Mouse (Mus musculus) megakaryocyte, embryonic 14.5 days (primary cell): ENCODE data around the gene Slc31a1.

Experiments used
- FLI1 ChIP-seq: IDR thresholded peaks from 2 replicates; pipeline ENCODE4 v1.6.1; 2012; ENCODE audit warnings: low read length, inconsistent platforms, mixed read lengths
- GATA1 ChIP-seq: IDR thresholded peaks from 3 replicates; pipeline ENCODE4 v1.6.1; 2012; ENCODE audit warnings: mixed read lengths, low read length, inconsistent platforms, borderline replicate concordance

GRCm38 (mm10) chr4:62331977-62332376, 28.6 kb upstream of the Slc31a1 start:
- TF ChIP-seq GATA1 (no peak), FLI1 (no peak)
